Mouse (Mus musculus): ENCODE results near the gene Gnb2.

- TF ChIP-seq GATA1 (IDR thresholded peaks at IDR 0.05; ENCODE audit: borderline replicate concordance, low read length) (no peak), FLI1 (IDR thresholded peaks at IDR 0.05; ENCODE audit: low read length) (no peak)
These were observed 52.2 kb downstream of the Gnb2 start for GRCm38 (mm10) chr5:137481138-137481537.
